Mouse (Mus musculus) heart, embryonic 12.5 days (tissue): ENCODE results near the gene Tcf7l1. TPM values are rescaled to one million over a fixed set of nuclear protein-coding genes. Genes with fewer than 3 reads are reported as not detected.

Experiments
- ATAC-seq: fragments of 200-750 bp; cut with Nextera tagmentation; 2 replicates; pipeline ENCODE4 v1.8.0; 2017; ENCODE audit warnings: moderate TSS enrichment, moderate library complexity; ENCODE audit not compliant: insufficient number of reproducible peaks, low FRiP score
- H3K27ac ChIP-seq: fragments of 300-500 bp; sonication (generic); 2 replicates; pipeline ENCODE4 v1.5.1; 2016; ENCODE audit warnings: mild to moderate bottlenecking, moderate library complexity; ENCODE audit not compliant: poor library complexity, severe bottlenecking
- H3K27me3 ChIP-seq: fragments of 300-500 bp; sonication (generic); replicated peaks from 2 replicates; pipeline ENCODE4 v1.6.1; 2016; ENCODE audit warnings: mild to moderate bottlenecking, moderate library complexity
- H3K36me3 ChIP-seq: fragments of 300-500 bp; sonication (generic); 2 replicates; pipeline ENCODE4 v1.6.1; 2016; ENCODE audit warnings: mild to moderate bottlenecking, moderate library complexity
- H3K4me1 ChIP-seq: fragments of 300-500 bp; sonication (generic); replicated peaks from 2 replicates; pipeline ENCODE4 v1.6.1; 2016; ENCODE audit warnings: mild to moderate bottlenecking
- H3K4me2 ChIP-seq: fragments of 300-500 bp; sonication (generic); 2 replicates; pipeline ENCODE4 v1.6.1; 2016; ENCODE audit warnings: mild to moderate bottlenecking, moderate library complexity
- H3K4me3 ChIP-seq: fragments of 300-500 bp; sonication (generic); 2 replicates; pipeline ENCODE4 v1.5.1; 2016; ENCODE audit warnings: mild to moderate bottlenecking
- H3K9ac ChIP-seq: fragments of 300-500 bp; sonication (generic); 2 replicates; pipeline ENCODE4 v1.6.1; 2016; ENCODE audit warnings: mild to moderate bottlenecking, moderate library complexity
- H3K9me3 ChIP-seq: fragments of 300-500 bp; sonication (generic); replicated peaks from 2 replicates; pipeline ENCODE4 v1.6.1; 2016; ENCODE audit warnings: mild to moderate bottlenecking, moderate library complexity
- WGBS: fragments of 180-500 bp; shearing (Covaris S2); methylation state at CpG from one replicate; pipeline ENCODE4 v1.1.7; 2016; 5-methylcytosine and 5-hydroxymethylcytosine counted together
- polyA plus RNA-seq: library from polyadenylated mRNA; unstranded; fragments of >200 nt; fragmentation: Nextera tagmentation; extraction: Ambion mirVana; gene quantifications from 2 replicates; pipeline ENCODE4 v1.2.1, GENCODE M21; 2016

Tcf7l1 gene
- polyA plus RNA-seq, 1 experiment from 2014 or later: 18.5 TPM

DNA sequence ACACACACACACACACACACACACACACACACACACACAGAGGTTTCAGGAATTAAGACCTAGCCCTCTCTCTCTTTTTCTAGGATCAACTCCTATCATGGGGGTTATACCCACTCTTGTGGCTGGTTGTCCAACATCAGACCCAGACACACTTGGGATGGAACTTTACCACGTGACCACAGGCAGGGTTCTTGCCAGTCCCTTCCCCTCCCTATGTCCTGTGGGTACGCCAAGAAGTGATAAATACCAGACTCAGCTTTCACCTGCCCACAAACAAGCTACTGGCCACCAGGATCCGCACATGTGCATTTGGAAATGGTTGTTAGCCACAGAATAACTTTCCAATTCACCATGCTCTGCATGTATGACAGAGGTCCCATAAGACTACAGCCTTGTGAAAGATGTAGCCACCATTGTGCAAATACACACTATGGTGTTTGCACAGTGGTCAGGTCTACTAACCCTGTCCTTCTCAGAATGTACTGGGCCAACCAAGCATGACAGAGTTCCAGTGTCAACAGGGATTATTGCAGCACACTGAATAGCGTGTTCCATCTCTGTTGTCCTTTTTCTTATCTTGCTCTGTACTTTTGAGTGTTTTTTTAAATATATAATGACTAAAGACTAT, 20.6 kb upstream of the Tcf7l1 start:
- WGBS: 80% methylated on average over 4 of the region's 4 CpGs
- Histone ChIP-seq H3K9me3 (no peaks in the 10 kb centered on the region), H3K4me2 (no peak overlapping the region), H3K27ac (no peak overlapping the region), H3K4me3 (no peak overlapping the region), H3K9ac (no peak overlapping the region), H3K4me1 (peaks cover 11% of the 10 kb centered on the region), H3K36me3 (no peaks in the 10 kb centered on the region), H3K27me3 (no peaks in the 10 kb centered on the region)
- no peak for ATAC-seq

DNA sequence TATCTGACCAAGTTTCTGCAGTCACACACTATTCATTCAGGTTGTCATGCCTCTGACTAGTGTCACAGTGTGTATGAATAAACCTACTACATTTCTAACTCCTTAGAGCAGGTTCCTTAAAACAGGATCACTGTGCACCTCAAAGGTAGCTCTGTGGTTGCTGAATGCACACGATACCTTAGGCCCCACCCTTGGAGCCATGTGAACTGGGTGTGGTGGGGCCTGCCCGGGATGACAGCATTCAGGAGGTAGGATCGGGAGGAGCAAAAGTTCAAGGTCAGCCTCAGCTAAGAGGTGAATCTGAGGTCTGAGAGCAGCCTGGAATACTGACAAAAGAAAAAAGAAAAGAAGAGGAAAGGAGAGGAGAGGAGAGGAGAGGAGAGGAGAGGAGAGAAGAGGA, 19.3 kb upstream of the Tcf7l1 start:
- Histone ChIP-seq H3K4me3 (no peak overlapping the region), H3K9me3 (no peaks in the 10 kb centered on the region)
- 51% methylated on average over 3 of the region's 3 CpGs for WGBS

DNA sequence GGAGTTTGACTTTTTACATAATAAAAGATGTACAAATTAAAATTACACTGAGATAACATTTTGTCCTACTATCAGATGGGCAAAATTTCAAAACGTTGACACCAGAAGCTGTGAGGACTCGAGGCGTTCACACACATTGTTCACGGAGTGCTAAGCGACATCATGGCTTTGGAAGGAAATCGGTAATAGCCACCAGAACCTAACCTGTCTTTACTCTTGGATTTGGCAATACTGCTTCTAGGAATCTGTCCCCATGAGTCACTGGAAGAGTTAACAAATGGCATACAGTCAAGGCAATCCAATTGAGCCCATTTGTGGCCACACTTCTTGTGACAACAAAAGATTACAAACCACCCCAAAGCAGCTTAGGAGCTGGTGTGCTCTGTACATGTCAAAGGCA, 14.6 kb upstream of the Tcf7l1 start:
- 68% methylated on average over 6 of the region's 6 CpGs for WGBS
- Histone ChIP-seq H3K36me3 (no peaks in the 10 kb centered on the region), H3K27me3 (no peaks in the 10 kb centered on the region), H3K4me2 (no peak overlapping the region), H3K4me3 (no peak overlapping the region), H3K27ac (no peak overlapping the region), H3K9ac (no peak overlapping the region), H3K4me1 (no peaks in the 10 kb centered on the region), H3K9me3 (no peaks in the 10 kb centered on the region)
- no peak for ATAC-seq

More for the DNA sequence above, 19.3 kb upstream of the Tcf7l1 start:
- ATAC-seq: no peak
- Histone ChIP-seq H3K4me2 (no peak overlapping the region), H3K36me3 (no peaks in the 10 kb centered on the region), H3K4me1 (peaks cover 10% of the 10 kb centered on the region), H3K27ac (no peak overlapping the region), H3K27me3 (no peaks in the 10 kb centered on the region), H3K9ac (no peak overlapping the region)

DNA sequence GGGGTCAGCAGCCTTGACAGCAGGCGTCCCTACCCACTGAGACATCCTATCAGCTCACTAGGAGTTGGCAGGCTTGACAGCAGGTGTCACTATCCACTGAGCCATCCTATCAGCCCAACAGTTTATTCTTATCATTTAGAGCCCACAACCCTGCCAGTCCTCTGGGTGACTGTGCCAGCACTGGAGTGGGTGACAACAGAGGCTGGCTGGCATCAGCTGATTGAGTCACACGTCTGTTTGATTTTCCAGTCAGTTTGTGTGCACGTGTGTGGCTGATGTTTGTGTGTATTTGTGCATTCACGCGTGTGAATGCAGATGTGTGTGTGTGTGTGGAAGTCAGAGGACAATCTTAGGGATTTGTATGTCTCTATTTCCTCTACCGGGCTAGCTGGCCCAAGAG, 13.1 kb upstream of the Tcf7l1 start:
- Histone ChIP-seq H3K9ac (no peak overlapping the region), H3K36me3 (no peaks in the 10 kb centered on the region), H3K4me3 (no peak overlapping the region), H3K27ac (no peak overlapping the region), H3K4me1 (no peaks in the 10 kb centered on the region), H3K9me3 (no peaks in the 10 kb centered on the region), H3K4me2 (no peak overlapping the region), H3K27me3 (no peaks in the 10 kb centered on the region)
- no peak for ATAC-seq
- 87% methylated on average over 6 of the region's 6 CpGs for WGBS

DNA sequence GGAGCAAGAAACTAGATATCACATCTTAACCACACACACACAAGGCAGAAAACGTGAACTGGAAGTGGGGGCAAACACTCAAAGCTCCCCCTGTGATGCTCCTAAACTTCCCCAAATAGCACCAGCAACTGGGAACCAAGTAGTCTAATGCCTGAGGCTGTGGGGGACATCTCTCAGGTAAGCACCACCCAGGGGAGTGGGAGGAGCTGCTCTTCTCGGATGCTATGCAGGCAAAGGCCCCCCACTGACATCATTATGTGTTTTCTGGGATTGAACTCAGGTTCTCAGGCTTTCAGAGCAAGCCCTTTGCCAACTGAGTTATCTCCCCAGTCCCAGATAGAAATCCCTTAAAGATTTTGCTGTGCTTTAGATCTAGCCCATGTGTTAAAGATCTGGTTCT, 11.6 kb upstream of the Tcf7l1 start:
- no peak overlapping the region for H3K27ac ChIP-seq
- no peaks in the 10 kb centered on the region for H3K36me3 ChIP-seq
- no peaks in the 10 kb centered on the region for H3K27me3 ChIP-seq
- no peaks in the 10 kb centered on the region for H3K4me1 ChIP-seq
- WGBS: 37% methylated on average over 2 of the region's 2 CpGs
- no peak overlapping the region for H3K4me3 ChIP-seq
- no peak overlapping the region for H3K4me2 ChIP-seq
- H3K9me3 ChIP-seq: no peaks in the 10 kb centered on the region
- no peak overlapping the region for H3K9ac ChIP-seq
- no peak for ATAC-seq

DNA sequence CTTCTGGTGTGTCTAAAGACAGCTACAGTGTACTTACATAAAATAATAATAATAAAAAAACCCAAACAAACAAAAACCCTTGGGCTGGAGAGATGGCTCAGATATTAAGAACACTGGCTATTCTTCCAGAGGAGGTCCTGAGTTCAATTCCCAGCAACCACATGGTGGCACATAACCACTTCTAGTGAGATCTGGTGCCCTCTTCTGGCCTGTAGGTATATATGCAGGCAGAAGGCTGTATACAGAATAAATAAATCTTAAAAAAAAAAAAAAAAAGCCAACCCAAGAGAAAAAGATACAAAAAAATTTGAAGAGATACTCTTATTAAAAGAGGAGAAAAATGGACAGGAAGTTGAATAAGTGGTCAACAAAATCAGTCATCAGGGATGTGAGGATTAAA, 8.7 kb upstream of the Tcf7l1 start:
- H3K27ac ChIP-seq: no peak overlapping the region
- no peak overlapping the region for H3K4me2 ChIP-seq
- no peak overlapping the region for H3K9ac ChIP-seq
- no peaks in the 10 kb centered on the region for H3K4me1 ChIP-seq
- H3K27me3 ChIP-seq: no peaks in the 10 kb centered on the region
- no peaks in the 10 kb centered on the region for H3K9me3 ChIP-seq
- no peak for ATAC-seq
- H3K4me3 ChIP-seq: no peak overlapping the region
- no peaks in the 10 kb centered on the region for H3K36me3 ChIP-seq

DNA sequence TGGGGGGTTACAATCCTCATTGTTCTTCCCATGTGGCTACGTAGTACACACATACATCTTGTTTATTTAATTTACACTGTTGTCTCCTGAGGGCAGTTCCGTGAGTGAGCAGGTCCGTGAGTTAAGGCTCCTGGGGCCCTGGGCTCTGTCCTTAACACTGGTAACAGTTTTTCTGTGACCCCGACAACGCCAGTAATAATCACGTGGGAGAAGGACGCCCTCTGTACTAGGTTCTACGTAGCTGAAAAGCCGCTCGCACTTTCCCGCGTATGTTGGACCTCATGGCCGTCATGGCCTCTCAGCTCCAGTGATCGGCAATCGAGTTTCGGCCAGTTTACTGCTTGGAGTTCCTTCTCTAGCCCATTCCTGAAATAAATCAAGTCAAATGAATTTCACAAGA, 6.4 kb upstream of the Tcf7l1 start:
- no peaks in the 10 kb centered on the region for H3K4me1 ChIP-seq
- H3K27ac ChIP-seq: no peak overlapping the region
- 0 out of 2 replicates have a peak, but pooled peaks cover 5% of the 10 kb centered on the region for H3K27me3 ChIP-seq
- WGBS: 52% methylated on average over 16 of the region's 16 CpGs
- H3K4me2 ChIP-seq: no peak overlapping the region
- no peaks in the 10 kb centered on the region for H3K36me3 ChIP-seq
- H3K4me3 ChIP-seq: no peak overlapping the region
- no peaks in the 10 kb centered on the region for H3K9me3 ChIP-seq
- no peak overlapping the region for H3K9ac ChIP-seq
- ATAC-seq: no peak

DNA sequence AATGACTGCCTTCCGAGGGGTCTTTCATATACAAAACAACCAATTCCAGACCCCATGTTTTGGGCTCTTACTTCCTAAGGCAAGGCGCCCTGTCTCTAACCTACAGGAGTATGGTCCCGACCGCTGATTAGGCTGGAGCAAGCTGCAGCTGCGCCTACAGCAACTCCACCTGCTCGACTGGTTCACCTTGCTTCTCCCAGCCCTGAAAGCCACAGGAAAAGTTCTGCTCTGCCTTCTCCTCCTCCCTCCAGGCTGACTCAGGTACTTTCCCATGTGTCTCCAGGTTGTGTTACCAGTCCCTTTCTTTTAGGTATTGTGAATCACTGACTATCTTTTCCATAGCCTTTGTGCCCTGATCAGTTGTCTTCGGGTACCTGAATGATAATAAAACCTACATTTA, 5.8 kb upstream of the Tcf7l1 start:
- Histone ChIP-seq H3K4me3 (no peak overlapping the region), H3K4me2 (no peak overlapping the region), H3K9ac (no peak overlapping the region), H3K27me3 (peaks cover 5% of the 10 kb centered on the region; the same call in 1 of the 2 replicates), H3K9me3 (no peaks in the 10 kb centered on the region), H3K36me3 (no peaks in the 10 kb centered on the region), H3K27ac (no peak overlapping the region), H3K4me1 (peaks cover 2% of the 10 kb centered on the region; the same call in 1 of the 2 replicates)
- 56% methylated on average over 7 of the region's 7 CpGs for WGBS
- ATAC-seq: no peak

DNA sequence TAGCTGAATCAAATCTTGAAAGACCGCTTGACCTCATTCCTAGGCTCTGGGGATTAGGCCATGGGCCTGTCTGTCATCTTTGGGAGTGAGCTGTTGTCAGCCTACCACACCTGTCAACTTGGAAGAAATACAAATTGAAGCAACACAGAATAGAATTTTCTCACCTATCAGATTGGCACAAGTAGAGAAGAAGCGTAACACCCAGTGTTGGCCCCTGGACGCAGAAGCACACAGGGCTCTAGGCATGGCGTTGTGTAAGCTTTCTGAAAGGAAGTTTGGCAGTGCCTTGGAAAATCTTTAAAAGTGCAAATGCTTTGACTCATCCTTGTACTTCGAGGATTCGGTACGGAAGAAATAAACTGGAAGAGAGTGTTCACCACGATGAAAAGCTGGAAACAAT, 3.6 kb upstream of the Tcf7l1 start:
- no peak overlapping the region for H3K4me3 ChIP-seq
- H3K4me1 ChIP-seq: peaks cover 7% of the 10 kb centered on the region
- H3K36me3 ChIP-seq: no peaks in the 10 kb centered on the region
- H3K9me3 ChIP-seq: no peaks in the 10 kb centered on the region
- no peak overlapping the region for H3K27ac ChIP-seq
- H3K4me2 ChIP-seq: no peak overlapping the region
- ATAC-seq: no peak
- WGBS: 83% methylated on average over 8 of the region's 8 CpGs
- peaks cover 5% of the 10 kb centered on the region; the same call in 1 of the 2 replicates for H3K27me3 ChIP-seq
- no peak overlapping the region for H3K9ac ChIP-seq

DNA sequence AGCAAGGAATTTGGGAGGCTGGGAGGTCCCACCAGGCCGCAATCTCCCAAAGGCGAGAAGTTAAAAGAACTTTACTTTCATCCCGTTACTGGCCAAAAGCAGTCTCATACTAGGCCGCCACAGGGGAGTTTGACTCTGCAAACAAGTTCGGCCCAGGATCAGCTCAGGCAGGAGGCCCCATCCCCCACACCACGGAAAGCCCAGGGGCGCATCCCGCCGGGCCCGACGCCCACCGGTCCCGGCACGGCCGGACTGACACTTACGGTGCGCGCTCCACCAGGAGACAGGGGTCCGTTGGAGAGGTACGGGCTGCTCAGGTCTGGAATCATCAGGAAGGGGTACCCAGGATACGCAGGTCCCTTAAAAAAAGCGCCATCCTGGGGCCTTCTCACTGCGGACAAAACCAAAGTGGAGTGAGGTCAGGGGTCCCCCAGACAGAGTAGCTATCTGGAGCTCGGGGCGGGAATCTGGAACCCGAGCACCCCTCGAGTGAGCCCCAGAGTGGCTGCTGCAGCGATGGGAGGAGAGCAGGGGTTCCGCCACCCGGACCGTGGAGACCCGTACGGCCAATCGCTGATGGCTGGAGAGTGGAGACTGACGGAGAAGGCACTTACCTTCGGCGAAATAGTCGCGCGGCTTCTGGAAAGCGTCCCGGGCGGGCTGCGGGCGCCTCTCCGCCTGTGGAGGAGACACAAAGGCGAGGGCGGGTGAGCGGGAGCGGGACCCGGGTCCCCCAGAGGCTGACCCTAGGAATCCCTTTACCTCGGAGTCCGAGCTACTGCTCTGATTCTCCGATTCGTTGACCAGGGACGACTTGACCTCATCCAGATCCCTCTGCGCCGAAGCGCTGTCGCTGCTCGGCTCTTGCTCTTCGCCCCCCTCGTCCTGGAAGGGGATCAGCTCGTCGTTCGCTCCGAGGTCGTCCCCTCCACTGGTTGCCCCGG, 834 bp downstream of the Tcf7l1 start:
- Histone ChIP-seq H3K27ac (peak overlapping the region; percentile 83), H3K27me3 (peaks cover 5% of the 10 kb centered on the region; the same call in 1 of the 2 replicates), H3K4me2 (peak overlapping the region; percentile 87), H3K36me3 (peaks cover 14% of the 10 kb centered on the region), H3K4me3 (peak overlapping the region; percentile 84), H3K9me3 (no peaks in the 10 kb centered on the region), H3K4me1 (peaks cover 18% of the 10 kb centered on the region), H3K9ac (peak overlapping the region; percentile 89)
- under 1% methylated on average over 69 of the region's 69 CpGs for WGBS
- ATAC-seq: peak; percentile 12; the same call in 1 of the 2 replicates

DNA sequence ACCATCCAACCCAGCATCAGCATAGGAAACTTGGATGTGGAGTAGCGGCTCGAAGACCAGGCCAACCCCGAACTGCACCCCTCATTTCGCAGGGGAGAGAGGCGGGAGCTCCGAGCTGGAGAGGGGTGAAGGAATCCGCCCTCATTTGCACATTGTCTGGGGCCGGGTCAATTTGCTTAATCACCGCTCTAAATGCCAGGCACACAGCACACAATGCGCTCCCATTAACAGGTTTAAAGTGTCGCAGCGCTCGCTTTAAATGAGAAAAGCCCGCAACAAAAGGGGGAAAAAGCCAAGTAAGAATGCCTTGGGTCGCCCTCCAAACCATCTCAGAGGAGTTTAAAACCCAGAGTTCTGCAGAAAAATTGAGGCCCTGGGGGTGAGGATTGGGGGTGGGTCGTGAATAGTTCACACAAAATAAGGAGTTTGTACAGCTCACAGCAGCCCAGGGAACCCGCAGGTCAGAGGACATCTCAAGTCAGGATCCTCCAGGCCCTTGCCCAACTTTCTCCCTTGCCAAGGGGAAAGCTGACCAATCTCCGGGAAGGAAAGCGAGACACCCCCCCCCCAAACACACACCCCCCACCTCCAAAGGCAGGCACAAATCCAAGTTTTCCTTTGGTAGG, 1.6 kb downstream of the Tcf7l1 start:
- no peak for ATAC-seq
- Histone ChIP-seq H3K27me3 (peaks cover 5% of the 10 kb centered on the region; the same call in 1 of the 2 replicates), H3K4me3 (peak overlapping the region; percentile 84), H3K4me2 (peak overlapping the region; percentile 87), H3K9me3 (no peaks in the 10 kb centered on the region), H3K27ac (0 out of 2 replicates have a peak overlapping the region, but pooled peaks have one; percentile 10), H3K4me1 (peaks cover 18% of the 10 kb centered on the region), H3K36me3 (peaks cover 14% of the 10 kb centered on the region), H3K9ac (peak overlapping the region; percentile 89)
- 10% methylated on average over 19 of the region's 19 CpGs for WGBS
